Mouse (Mus musculus) neural tube, embryonic 14.5 days (tissue): ENCODE measurements around the gene Ripor2. TPM values are rescaled to one million over a fixed set of nuclear protein-coding genes. Genes with fewer than 3 reads are reported as not detected.

ENCODE experiments used
- ATAC-seq: fragments of 200-750 bp; cut with Nextera tagmentation; 2 replicates; pipeline ENCODE4 v1.8.0; 2017; ENCODE audit warnings: low read depth, mild to moderate bottlenecking, moderate TSS enrichment, moderate library complexity
- H3K27ac ChIP-seq: fragments of 300-500 bp; sonication (generic); 2 replicates; pipeline ENCODE4 v1.5.1; 2014; ENCODE audit warnings: low read depth, mild to moderate bottlenecking, control low read depth, low read length, moderate library complexity, mixed read lengths
- H3K27me3 ChIP-seq: fragments of 300-500 bp; sonication (generic); 2 replicates; pipeline ENCODE4 v1.6.1; 2014; ENCODE audit warnings: low read length; ENCODE audit not compliant: control insufficient read depth, insufficient read depth
- H3K36me3 ChIP-seq: fragments of 300-500 bp; sonication (generic); 2 replicates; pipeline ENCODE4 v1.6.1; 2014; ENCODE audit warnings: low read length, mixed read lengths; ENCODE audit not compliant: control insufficient read depth, insufficient read depth
- H3K4me1 ChIP-seq: fragments of 300-500 bp; sonication (generic); 2 replicates; pipeline ENCODE4 v1.6.1; 2014; ENCODE audit warnings: low read length; ENCODE audit not compliant: control insufficient read depth, insufficient read depth
- H3K4me2 ChIP-seq: fragments of 300-500 bp; sonication (generic); 2 replicates; pipeline ENCODE4 v1.6.1; 2014; ENCODE audit warnings: mild to moderate bottlenecking, low read depth, low read length, control low read depth
- H3K4me3 ChIP-seq: fragments of 300-500 bp; sonication (generic); 2 replicates; pipeline ENCODE4 v1.5.1; 2014; ENCODE audit warnings: low read depth, low read length, control low read depth, mixed read lengths
- H3K9ac ChIP-seq: fragments of 300-500 bp; sonication (generic); replicated peaks from 2 replicates; pipeline ENCODE4 v1.6.1; 2014; ENCODE audit warnings: low read depth, mild to moderate bottlenecking, control low read depth, low read length, mixed read lengths
- H3K9me3 ChIP-seq: fragments of 300-500 bp; sonication (generic); 2 replicates; pipeline ENCODE4 v1.6.1; 2016; ENCODE audit warnings: low read length; ENCODE audit not compliant: control insufficient read depth
- WGBS: fragments of 180-500 bp; shearing (Covaris S2); extraction: QIAGEN DNeasy Blood & Tissue Kit; methylation state at CpG from one replicate; pipeline ENCODE4 v1.1.7; 2014; 5-methylcytosine and 5-hydroxymethylcytosine counted together
- polyA plus RNA-seq: library from polyadenylated mRNA; unstranded; fragments of >200 nt; fragmentation: Nextera tagmentation; extraction: Ambion mirVana; gene quantifications from 2 replicates; pipeline ENCODE4 v1.2.1, GENCODE M21; 2014

Ripor2 gene
- polyA plus RNA-seq, 1 experiment from 2014 or later = 28.6 TPM

- 94% methylated on average over 5 of the region's 5 CpGs for WGBS
- H3K27ac ChIP-seq = no peak overlapping the region
- no peak overlapping the region for H3K4me2 ChIP-seq
- no peak for ATAC-seq
- no peaks in the 10 kb centered on the region for H3K27me3 ChIP-seq
- H3K4me3 ChIP-seq = no peak overlapping the region
- no peaks in the 10 kb centered on the region for H3K9me3 ChIP-seq
- H3K4me1 ChIP-seq = no peaks in the 10 kb centered on the region
- H3K9ac ChIP-seq = no peak overlapping the region
- no peaks in the 10 kb centered on the region for H3K36me3 ChIP-seq
Observed at GRCm38 (mm10) chr13:24561391-24561790, 20.6 kb upstream of the Ripor2 start.

- no peak overlapping the region for H3K9ac ChIP-seq
- WGBS = 79% methylated on average over 8 of the region's 8 CpGs
- no peak for ATAC-seq
- no peak overlapping the region for H3K4me2 ChIP-seq
- no peak overlapping the region for H3K27ac ChIP-seq
- H3K4me3 ChIP-seq = no peak overlapping the region
- no peaks in the 10 kb centered on the region for H3K27me3 ChIP-seq
- H3K36me3 ChIP-seq = no peaks in the 10 kb centered on the region
- H3K4me1 ChIP-seq = no peaks in the 10 kb centered on the region
- no peaks in the 10 kb centered on the region for H3K9me3 ChIP-seq
Observed at GRCm38 (mm10) chr13:24564706-24565105, 17.3 kb upstream of the Ripor2 start.

GRCm38 (mm10) chr13:24565230-24565949, 16.6 kb upstream of the Ripor2 start:
- no peak for ATAC-seq
- Histone ChIP-seq H3K9ac (no peak overlapping the region), H3K36me3 (no peaks in the 10 kb centered on the region), H3K4me2 (no peak overlapping the region), H3K4me3 (no peak overlapping the region), H3K27me3 (no peaks in the 10 kb centered on the region), H3K27ac (no peak overlapping the region), H3K4me1 (no peaks in the 10 kb centered on the region), H3K9me3 (no peaks in the 10 kb centered on the region)
- 72% methylated on average over 8 of the region's 8 CpGs for WGBS

- WGBS = 26% methylated on average over 3 of the region's 3 CpGs
- Histone ChIP-seq H3K4me3 (no peak overlapping the region), H3K4me2 (no peak overlapping the region), H3K9me3 (no peaks in the 10 kb centered on the region), H3K36me3 (no peaks in the 10 kb centered on the region), H3K4me1 (no peaks in the 10 kb centered on the region), H3K27ac (no peak overlapping the region), H3K27me3 (no peaks in the 10 kb centered on the region), H3K9ac (no peak overlapping the region)
- peak; percentile 70; the same call in 1 of the 2 replicates for ATAC-seq
Observed at GRCm38 (mm10) chr13:24565950-24566320, 16.1 kb upstream of the Ripor2 start.

GRCm38 (mm10) chr13:24567176-24567811, 14.7 kb upstream of the Ripor2 start:
- ATAC-seq = no peak
- Histone ChIP-seq H3K9me3 (no peaks in the 10 kb centered on the region), H3K4me1 (no peaks in the 10 kb centered on the region), H3K4me2 (no peak overlapping the region), H3K36me3 (no peaks in the 10 kb centered on the region), H3K27ac (no peak overlapping the region), H3K27me3 (no peaks in the 10 kb centered on the region), H3K4me3 (no peak overlapping the region), H3K9ac (no peak overlapping the region)
- WGBS = 89% methylated on average over 11 of the region's 11 CpGs

GRCm38 (mm10) chr13:24569066-24569465, 12.9 kb upstream of the Ripor2 start:
- H3K4me1 ChIP-seq = no peaks in the 10 kb centered on the region
- no peak overlapping the region for H3K4me2 ChIP-seq
- no peaks in the 10 kb centered on the region for H3K36me3 ChIP-seq
- H3K27ac ChIP-seq = no peak overlapping the region
- 87% methylated on average over 4 of the region's 4 CpGs for WGBS
- no peak for ATAC-seq
- H3K27me3 ChIP-seq = no peaks in the 10 kb centered on the region
- H3K9me3 ChIP-seq = no peaks in the 10 kb centered on the region
- no peak overlapping the region for H3K4me3 ChIP-seq
- no peak overlapping the region for H3K9ac ChIP-seq

GRCm38 (mm10) chr13:24570716-24571115, 11.3 kb upstream of the Ripor2 start:
- no peak overlapping the region for H3K9ac ChIP-seq
- H3K27me3 ChIP-seq = no peaks in the 10 kb centered on the region
- 54% methylated on average over 2 of the region's 2 CpGs for WGBS
- no peak for ATAC-seq
- no peaks in the 10 kb centered on the region for H3K36me3 ChIP-seq
- no peaks in the 10 kb centered on the region for H3K4me1 ChIP-seq
- no peaks in the 10 kb centered on the region for H3K9me3 ChIP-seq
- no peak overlapping the region for H3K4me2 ChIP-seq
- H3K4me3 ChIP-seq = no peak overlapping the region
- H3K27ac ChIP-seq = no peak overlapping the region

- H3K9me3 ChIP-seq = no peaks in the 10 kb centered on the region
- no peak for ATAC-seq
- no peak overlapping the region for H3K27ac ChIP-seq
- peaks cover 10% of the 10 kb centered on the region; the same call in 1 of the 2 replicates for H3K4me1 ChIP-seq
- H3K4me3 ChIP-seq = no peak overlapping the region
- no peak overlapping the region for H3K4me2 ChIP-seq
- no peak overlapping the region for H3K9ac ChIP-seq
- H3K36me3 ChIP-seq = no peaks in the 10 kb centered on the region
- WGBS = 90% methylated on average over 6 of the region's 6 CpGs
- H3K27me3 ChIP-seq = no peaks in the 10 kb centered on the region
Observed at GRCm38 (mm10) chr13:24571906-24572305, 10.1 kb upstream of the Ripor2 start.

GRCm38 (mm10) chr13:24575126-24575525, 6.9 kb upstream of the Ripor2 start:
- ATAC-seq = no peak
- Histone ChIP-seq H3K4me1 (peaks cover 11% of the 10 kb centered on the region; the same call in 1 of the 2 replicates), H3K27ac (no peak overlapping the region), H3K9me3 (no peaks in the 10 kb centered on the region), H3K36me3 (no peaks in the 10 kb centered on the region), H3K9ac (no peak overlapping the region), H3K4me3 (no peak overlapping the region), H3K27me3 (no peaks in the 10 kb centered on the region), H3K4me2 (no peak overlapping the region)
- WGBS = 84% methylated on average over 3 of the region's 3 CpGs
